In genomic region chrX:161873511-161873910, GRCm38 (mm10) we compare ENCODE assay signal across 9 mouse cellular contexts.
A peak's percentile ranks its signal among the peaks of the same experiment; 100 is the strongest.
DNase-seq lines count a peak whose midpoint lies in the region; ATAC-seq and TF ChIP-seq lines count a peak whose summit lies in the region.
"Had no signal": no experiment of that assay in that cellular context is flagged by ENCODE, and none has a peak within 500 bp of the region (broad histone marks: within the 10 kb centered on the region; RNA-seq: fewer than 3 reads in every experiment).

No protein-coding gene starts in this region.

- H3K36me3 ChIP-seq in kidney, postnatal 0 days (ENCODE audit: insufficient read depth, low read length), result no peaks in the 10 kb centered on the region
- H3K36me3 ChIP-seq in kidney, embryonic 15.5 days, result 0 out of 2 replicates have a peak, but pooled peaks cover 4% of the 10 kb centered on the region
- H3K36me3 ChIP-seq in forebrain, embryonic 16.5 days (ENCODE audit: control insufficient read depth, insufficient read depth), result no peaks in the 10 kb centered on the region
- H3K36me3 ChIP-seq: limb, embryonic 15.5 days had no signal

- no peak overlapping the region for H3K4me3 ChIP-seq in kidney, postnatal 0 days (replicated peaks; ENCODE audit: low read depth, low read length)
- H3K4me3 ChIP-seq in kidney, embryonic 15.5 days (replicated peaks), result no peak overlapping the region
- H3K4me3 ChIP-seq in forebrain, embryonic 16.5 days (replicated peaks; ENCODE audit: low read length), result no peak overlapping the region
- H3K4me3 ChIP-seq: limb, embryonic 15.5 days had no signal

- TF ChIP-seq CTCF in kidney, postnatal 0 days (IDR thresholded peaks at IDR 0.05; ENCODE audit: low read depth), result peak; percentile 38; the same call in 1 of the 2 replicates

- no peaks in the 10 kb centered on the region for H3K27me3 ChIP-seq in kidney, postnatal 0 days (ENCODE audit: insufficient read depth, low read length)
- peaks cover 35% of the 10 kb centered on the region for H3K27me3 ChIP-seq in kidney, embryonic 15.5 days
- H3K27me3 ChIP-seq in forebrain, embryonic 16.5 days (replicated peaks; ENCODE audit: control insufficient read depth, insufficient read depth, low read length), result no peaks in the 10 kb centered on the region

- DNase-seq in adrenal gland, postnatal 14 days, result peak; percentile 28
- DNase-seq in adrenal gland, postnatal 4 days (ENCODE audit: low spot score in 2 of 2), result no peak
- DNase-seq in kidney, postnatal 0 days (ENCODE audit: low spot score), result peak; percentile 32
- peak; percentile 2 for DNase-seq in MEL-GATA-1-ER (ENCODE audit: extremely low read depth, low read depth)
- DNase-seq in kidney, postnatal 36 days, result peak; percentile 23 to 44
- DNase-seq in yolk sac, embryonic 10.5 days (ENCODE audit: low spot score), result no peak

- no peak overlapping the region for H3K9ac ChIP-seq in kidney, postnatal 0 days (ENCODE audit: low read depth, low read length)
- no peak overlapping the region for H3K9ac ChIP-seq in kidney, embryonic 15.5 days
- H3K9ac ChIP-seq in forebrain, embryonic 16.5 days (replicated peaks; ENCODE audit: low read depth, low read length), result no peak overlapping the region
- H3K9ac ChIP-seq: limb, embryonic 15.5 days had no signal

- H3K4me2 ChIP-seq in kidney, postnatal 0 days (ENCODE audit: low read length), result no peak overlapping the region
- H3K4me2 ChIP-seq in kidney, embryonic 15.5 days, result no peak overlapping the region
- no peak overlapping the region for H3K4me2 ChIP-seq in forebrain, embryonic 16.5 days (ENCODE audit: low read length)
- H3K4me2 ChIP-seq: limb, embryonic 15.5 days had no signal

- no peaks in the 10 kb centered on the region for H3K4me1 ChIP-seq in kidney, postnatal 0 days (replicated peaks; ENCODE audit: insufficient read depth, low read length)
- no peaks in the 10 kb centered on the region for H3K4me1 ChIP-seq in kidney, embryonic 15.5 days
- H3K4me1 ChIP-seq in forebrain, embryonic 16.5 days (replicated peaks; ENCODE audit: control insufficient read depth, insufficient read depth, low read length), result no peaks in the 10 kb centered on the region
- H3K4me1 ChIP-seq: limb, embryonic 15.5 days had no signal

- no peaks in the 10 kb centered on the region for H3K9me3 ChIP-seq in kidney, postnatal 0 days (replicated peaks; ENCODE audit: low read length)
- no peaks in the 10 kb centered on the region for H3K9me3 ChIP-seq in kidney, embryonic 15.5 days (replicated peaks)
- H3K9me3 ChIP-seq in forebrain, embryonic 16.5 days (ENCODE audit: control insufficient read depth, low read length), result no peaks in the 10 kb centered on the region
- H3K9me3 ChIP-seq: limb, embryonic 15.5 days had no signal

- ATAC-seq in kidney, postnatal 0 days (replicated peaks; ENCODE audit: low FRiP score, low read depth), result no peak
- ATAC-seq in kidney, embryonic 15.5 days (replicated peaks; ENCODE audit: low FRiP score), result no peak
- no peak for ATAC-seq in forebrain, embryonic 16.5 days

- no peak overlapping the region for H3K27ac ChIP-seq in kidney, postnatal 0 days
- no peak overlapping the region for H3K27ac ChIP-seq in kidney, embryonic 15.5 days
- no peak overlapping the region for H3K27ac ChIP-seq in forebrain, embryonic 16.5 days (ENCODE audit: low read length)
- H3K27ac ChIP-seq: limb, embryonic 15.5 days had no signal

Comparison
In these comparisons a context has a peak if more than half of its experiments do, and no peak if none do; other contexts are left out.
1. DNase-seq: peak in adrenal gland, postnatal 14 days (single experiment), kidney, postnatal 0 days (single experiment), MEL-GATA-1-ER (single experiment) and kidney, postnatal 36 days (2 of 2); none in adrenal gland, postnatal 4 days (0 of 2) and yolk sac, embryonic 10.5 days (single experiment).